Mouse (Mus musculus): ENCODE measurements around the gene Nufip2.

DNA sequence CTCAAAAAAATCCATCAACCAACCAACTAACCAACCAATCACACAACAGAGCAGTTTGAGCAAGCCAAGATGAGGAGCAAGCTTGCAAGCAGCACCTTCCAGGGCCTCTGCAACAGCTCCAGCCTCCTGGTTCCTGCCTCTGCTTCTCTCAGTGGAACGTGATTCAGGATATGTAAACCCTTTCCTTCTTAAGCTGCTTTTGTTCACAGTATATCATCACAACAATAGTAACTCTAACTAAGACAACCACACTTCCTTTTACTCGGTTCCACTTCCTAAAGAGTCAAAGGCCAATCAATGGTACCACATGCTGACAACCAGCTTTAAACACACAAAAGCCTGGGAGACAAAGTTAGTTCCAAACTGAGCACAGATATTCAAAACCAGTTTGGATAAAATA lies 5.9 kb upstream of the Nufip2 start:
- TF ChIP-seq GATA1 (IDR thresholded peaks at IDR 0.05; ENCODE audit: borderline replicate concordance, low read length) (no peak), CTCF (IDR thresholded peaks at IDR 0.05; ENCODE audit: low read depth, low read length) (no peak), POLR2AphosphoS5 (IDR thresholded peaks at IDR 0.05; ENCODE audit: insufficient replicate concordance, low read depth, low read length) (no peak), TAL1 (conservative IDR thresholded peaks at IDR 0.05; ENCODE audit: low read depth, low read length) (no peak), GATA2 (IDR thresholded peaks at IDR 0.05; ENCODE audit: borderline replicate concordance, low read depth, low read length) (no peak)

Data from G1E (cell line).